Mouse (Mus musculus) CD4-positive naive resting alpha-beta T cell, adult 57 days (primary cell): ENCODE measurements around the gene Olfr713. TPM values are rescaled to one million over a fixed set of nuclear protein-coding genes. Genes with fewer than 3 reads are reported as not detected.

ENCODE experiments used
- total RNA-seq: library from RNA; stranded (reverse); gene quantifications from one replicate; pipeline ENCODE4 v1.2.4, GENCODE M21; 2023

Olfr713 gene
- not detected for total RNA-seq

DNA sequence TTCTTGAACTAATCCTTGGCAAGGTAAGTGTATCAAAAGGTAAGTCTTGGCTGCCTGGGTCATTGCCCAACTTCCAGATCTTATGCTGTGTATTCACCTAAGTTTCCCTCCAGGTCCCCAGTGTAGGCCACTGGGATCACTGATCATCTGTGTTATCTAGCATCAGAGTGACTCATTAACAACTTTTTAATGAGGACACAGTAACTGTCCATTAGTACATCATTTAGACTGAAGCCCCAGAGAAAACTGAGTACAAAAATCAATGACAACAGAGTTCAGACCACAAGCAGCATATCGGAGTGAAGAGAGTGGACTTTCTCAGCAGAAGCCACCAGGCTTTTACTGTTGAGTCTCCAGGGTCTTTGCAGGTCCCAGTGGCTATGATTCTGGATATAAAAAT is at the start of gene Olfr713:
Olfr713 (plus strand) TSS at position 301 of the 400 bp plus-strand sequence.

DNA sequence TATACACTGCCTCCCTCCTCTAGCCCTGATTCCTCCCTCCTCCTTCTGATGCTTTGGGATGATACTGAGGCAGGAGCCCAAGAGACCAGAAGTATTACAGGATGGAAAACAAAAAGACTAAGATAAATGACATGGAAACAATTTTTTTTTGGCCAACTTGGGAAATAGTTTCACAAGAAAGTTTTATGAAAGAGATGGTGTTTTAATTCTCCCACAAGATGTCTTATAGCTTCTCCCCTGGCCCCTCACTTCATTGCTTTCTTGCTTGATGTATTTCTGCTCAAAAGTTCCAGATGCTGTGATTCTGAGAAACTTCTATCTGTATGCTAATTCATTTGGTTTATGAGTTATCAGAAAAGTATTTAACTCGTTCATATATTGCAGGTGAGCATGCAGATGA is 25.0 kb upstream of the Olfr713 start, which contains the start of gene Olfr2:
Olfr2 (minus strand) TSS at position 101 of the 400 bp plus-strand sequence.

DNA sequence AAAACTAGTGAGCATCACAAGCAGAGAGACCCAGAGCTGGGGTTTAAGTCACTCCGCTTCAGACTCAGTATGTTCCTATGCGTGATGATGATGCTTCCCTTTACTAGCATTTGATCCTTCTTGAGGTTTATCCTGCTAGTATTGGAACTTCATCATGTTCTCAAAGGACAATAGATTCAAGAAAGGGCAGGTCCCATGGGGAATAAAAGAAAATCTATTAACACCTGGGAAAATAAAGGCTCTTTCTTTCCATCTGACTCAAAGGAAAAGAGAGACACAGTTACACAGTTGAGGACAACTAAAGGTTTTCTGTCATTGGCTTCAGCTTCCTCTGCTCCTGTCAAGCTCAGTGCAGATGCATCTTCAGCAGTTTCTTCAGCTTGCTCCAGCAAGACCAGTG is 39.7 kb downstream of the Olfr713 start, which contains the start of gene Olfr714:
Olfr714 (plus strand) TSS at position 301 of the 400 bp plus-strand sequence.

Other genes starting within 250 kb of the Olfr713 start
- gene Olfr699, start 238.0 kb upstream of the Olfr713 start, total RNA-seq, result not detected
- not detected for gene Olfr700, start 222.3 kb upstream of the Olfr713 start, total RNA-seq
- not detected for gene Olfr701, start 217.0 kb upstream of the Olfr713 start, total RNA-seq
- gene Olfr702, start 197.3 kb upstream of the Olfr713 start, total RNA-seq, result not detected
- not detected for gene Olfr703, start 187.8 kb upstream of the Olfr713 start, total RNA-seq
- not detected for gene Olfr704, start 168.0 kb upstream of the Olfr713 start, total RNA-seq
- gene Olfr705, start 154.3 kb upstream of the Olfr713 start, total RNA-seq, result not detected
- not detected for gene Olfr706, start 143.0 kb upstream of the Olfr713 start, total RNA-seq
- gene Olfr707, start 129.9 kb upstream of the Olfr713 start, total RNA-seq, result not detected
- not detected for gene Olfr1532-ps1, start 123.2 kb upstream of the Olfr713 start, total RNA-seq
- 0.33 TPM for gene Olfr709-ps1, start 99.0 kb upstream of the Olfr713 start, total RNA-seq
- not detected for gene Olfr710, start 82.9 kb upstream of the Olfr713 start, total RNA-seq
- not detected for gene Olfr6, start 67.2 kb upstream of the Olfr713 start, total RNA-seq
- not detected for gene Olfr711, start 55.7 kb upstream of the Olfr713 start, total RNA-seq
- gene Olfr2, start 25.1 kb upstream of the Olfr713 start, total RNA-seq, result not detected
- gene Olfr714, start 39.8 kb downstream of the Olfr713 start, total RNA-seq, result not detected
- not detected for gene Olfr17, start 62.0 kb downstream of the Olfr713 start, total RNA-seq
- gene Olfr715b, start 79.2 kb downstream of the Olfr713 start, total RNA-seq, result not detected
- gene Olfr715, start 99.9 kb downstream of the Olfr713 start, total RNA-seq, result not detected
- gene Olfr716, start 107.2 kb downstream of the Olfr713 start, total RNA-seq, result not detected
- gene Nlrp14, start 135.8 kb downstream of the Olfr713 start, total RNA-seq, result not detected
- not detected for gene Rbmxl2, start 178.3 kb downstream of the Olfr713 start, total RNA-seq